Mouse (Mus musculus): Measurements from ENCODE around the gene Fancc.

The Fancc gene

DNA sequence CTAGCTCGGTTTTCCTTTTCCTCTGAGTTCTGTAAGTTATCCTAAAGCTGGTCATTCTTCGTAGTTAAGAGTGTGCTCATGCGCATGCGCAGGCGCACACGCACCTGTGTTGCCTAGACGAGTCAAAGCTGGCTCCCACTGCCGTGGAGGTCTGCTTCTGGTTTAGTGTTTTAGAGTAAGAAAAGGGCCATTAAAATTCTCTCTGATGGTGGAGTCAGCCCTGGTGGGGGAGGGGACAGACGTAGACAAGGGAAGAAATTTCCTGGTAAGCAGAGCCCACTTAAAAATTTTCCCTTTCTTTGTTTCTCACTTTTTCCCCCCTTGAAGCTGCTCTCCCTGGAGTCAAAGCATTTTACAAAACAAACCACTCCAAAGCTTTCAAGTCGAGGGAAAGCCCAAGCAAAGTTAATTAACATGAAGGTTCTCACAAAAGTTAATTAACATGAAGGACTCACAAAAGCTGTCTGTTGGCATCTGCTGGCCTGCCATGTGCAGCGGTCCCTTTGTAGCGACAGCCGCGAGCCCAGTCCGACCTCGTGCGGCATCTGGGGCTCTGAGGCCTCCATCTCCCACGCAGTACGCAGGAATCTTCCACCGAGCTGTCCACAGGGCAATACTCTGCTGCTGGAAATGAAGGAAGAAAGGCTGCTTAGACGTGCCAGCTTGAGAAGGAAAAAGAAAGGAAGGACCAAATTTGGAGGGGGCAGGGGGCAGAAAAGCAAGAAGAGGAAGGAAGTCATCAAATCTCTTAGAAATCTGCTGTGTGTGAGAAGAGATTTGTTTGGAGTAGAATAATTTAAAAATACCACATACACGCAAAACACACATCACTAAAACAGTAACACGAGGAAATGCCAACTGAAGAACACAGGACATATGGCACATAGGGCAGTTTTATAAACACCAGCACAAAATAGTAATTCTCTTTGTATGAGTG is at the start of gene Fancc:
Gene Fancc, minus strand, starts transcription at position 633 of the 937 bp plus-strand sequence.
- DNase-seq (ENCODE audit: low spot score in 2 of 2), result no peak

DNA sequence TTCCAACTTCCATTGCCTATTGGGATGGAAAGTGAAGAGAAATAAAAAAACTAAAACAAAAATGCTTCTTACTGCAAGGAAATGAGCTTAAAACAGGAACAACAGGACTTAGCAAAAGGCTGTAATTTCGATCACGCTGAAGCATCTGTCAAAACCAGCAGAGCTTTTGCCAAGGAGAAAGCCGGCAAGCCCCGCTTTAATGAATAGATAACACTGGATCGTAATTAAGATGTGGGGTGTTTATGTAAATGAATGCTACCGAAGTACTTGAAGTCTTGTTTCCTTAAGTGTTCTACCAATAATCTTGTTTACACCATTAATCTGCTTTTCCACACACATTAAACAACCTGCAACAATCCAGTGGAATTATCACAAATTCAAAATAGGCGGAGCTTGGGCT is 48.2 kb upstream of the Fancc start:
- no peak for DNase-seq (ENCODE audit: low spot score in 2 of 2)

DNA sequence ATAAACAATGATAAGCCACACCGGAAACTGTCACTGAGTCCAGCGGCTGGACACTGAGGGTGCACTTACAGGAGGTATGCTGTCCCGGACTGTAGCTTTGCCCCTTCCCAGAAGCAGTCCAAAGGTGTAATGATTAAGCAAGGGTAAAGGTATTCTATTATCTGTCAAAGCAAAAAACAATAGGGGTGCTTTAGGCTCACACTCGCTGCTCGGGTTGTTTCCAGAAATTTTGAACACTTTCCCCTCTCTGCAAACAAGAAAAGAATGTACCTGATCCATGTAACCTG is 47.8 kb upstream of the Fancc start:
- DNase-seq (ENCODE audit: low spot score in 2 of 2), result no peak

GRCm38 (mm10) chr13:63544119-63544966 is 47.3 kb upstream of the Fancc start:
- DNase-seq (ENCODE audit: low spot score in 2 of 2), result no peak

DNA sequence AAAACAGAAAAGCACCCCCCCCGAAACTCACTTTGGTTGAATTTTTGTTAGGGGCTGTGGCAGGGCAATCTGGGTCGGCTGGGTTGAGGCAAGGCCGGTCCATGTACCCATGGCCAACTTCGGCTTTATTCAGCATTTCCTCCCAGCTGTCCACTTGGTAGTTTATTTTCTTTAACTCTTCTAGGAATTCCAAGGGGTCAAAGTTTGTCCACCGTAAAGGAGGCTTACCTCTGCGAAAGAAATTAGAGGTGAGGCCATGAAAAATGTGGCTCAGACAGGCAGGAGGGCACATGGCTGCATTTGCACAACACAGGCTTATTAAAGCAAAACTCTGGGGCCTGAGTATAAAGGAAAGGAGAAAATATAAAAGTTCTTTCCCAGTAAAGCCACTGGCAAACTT is 46.4 kb upstream of the Fancc start:
- DNase-seq (ENCODE audit: low spot score in 2 of 2), result no peak

DNA sequence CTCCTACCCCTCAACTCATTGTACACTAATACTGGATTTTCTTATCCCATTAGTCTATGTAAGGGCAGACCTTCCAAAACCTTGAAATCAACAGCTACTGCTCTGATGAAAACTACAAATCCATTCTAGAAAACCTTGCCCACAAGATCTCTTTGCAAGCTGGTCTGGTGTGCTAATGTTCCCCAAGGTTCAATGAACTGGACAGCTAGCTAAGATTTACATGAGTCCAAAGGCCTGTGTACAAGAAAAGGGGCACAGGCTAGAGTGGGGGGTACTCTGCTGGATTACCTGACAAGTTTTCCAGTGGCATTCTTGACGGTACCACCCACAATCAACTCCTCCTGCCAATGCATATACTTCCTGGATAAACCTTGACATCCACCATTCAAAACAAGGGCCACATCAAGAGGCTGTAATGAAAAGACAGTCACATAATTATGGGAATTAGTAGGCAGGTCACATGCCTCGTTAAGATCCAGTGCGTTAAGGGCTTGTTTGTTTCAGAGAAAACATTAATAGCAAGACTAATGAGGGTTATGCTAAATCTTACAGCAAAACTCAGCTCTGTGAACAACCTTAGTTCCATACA is 45.8 kb upstream of the Fancc start:
- DNase-seq (ENCODE audit: low spot score in 2 of 2), result no peak

DNA sequence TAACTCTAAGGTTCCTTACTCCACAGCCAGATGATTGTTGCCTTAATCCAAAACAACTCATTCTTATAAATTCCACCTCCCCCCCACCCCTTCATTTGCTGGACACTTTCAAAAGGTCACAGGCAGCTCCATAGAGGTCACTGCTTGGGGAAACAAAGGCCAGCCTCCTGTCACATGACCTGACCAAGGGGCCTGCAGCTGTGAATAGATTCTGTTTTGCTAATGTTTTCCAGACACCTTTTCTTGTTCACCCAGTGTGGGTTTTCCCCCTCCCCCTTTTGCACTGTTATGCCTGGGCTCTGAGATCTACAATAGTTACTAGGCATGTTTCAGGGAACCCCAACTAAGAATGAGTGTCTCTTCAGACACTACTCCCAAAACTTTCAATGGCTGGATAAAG is 44.4 kb upstream of the Fancc start:
- no peak for DNase-seq (ENCODE audit: low spot score in 2 of 2)

- DNase-seq (ENCODE audit: low spot score in 2 of 2), result no peak
Measured at GRCm38 (mm10) chr13:63540584-63540983, 43.5 kb upstream of the Fancc start.

GRCm38 (mm10) chr13:63534981-63535380 is 37.9 kb upstream of the Fancc start:
- DNase-seq (ENCODE audit: low spot score in 2 of 2), result no peak

DNA sequence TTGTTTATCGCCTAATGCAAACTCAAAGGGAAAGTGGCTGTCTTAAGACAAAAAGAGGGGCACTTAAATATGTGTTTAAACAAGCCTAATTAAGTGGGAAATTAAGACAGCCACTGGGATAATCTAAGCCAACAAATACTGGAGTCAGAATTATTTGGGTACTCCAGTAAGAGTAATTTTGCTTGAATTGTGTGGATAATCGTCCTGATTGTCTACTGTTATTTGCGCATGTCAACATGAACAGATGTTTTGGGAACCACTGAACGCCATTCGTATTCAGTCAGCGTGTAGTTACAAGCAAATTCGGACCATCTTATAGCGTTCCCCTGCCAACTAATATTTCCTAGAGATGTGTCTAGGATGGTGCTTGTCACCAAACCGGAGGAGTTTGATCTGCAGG is 33.8 kb upstream of the Fancc start:
- DNase-seq (ENCODE audit: low spot score in 2 of 2), result no peak

DNA sequence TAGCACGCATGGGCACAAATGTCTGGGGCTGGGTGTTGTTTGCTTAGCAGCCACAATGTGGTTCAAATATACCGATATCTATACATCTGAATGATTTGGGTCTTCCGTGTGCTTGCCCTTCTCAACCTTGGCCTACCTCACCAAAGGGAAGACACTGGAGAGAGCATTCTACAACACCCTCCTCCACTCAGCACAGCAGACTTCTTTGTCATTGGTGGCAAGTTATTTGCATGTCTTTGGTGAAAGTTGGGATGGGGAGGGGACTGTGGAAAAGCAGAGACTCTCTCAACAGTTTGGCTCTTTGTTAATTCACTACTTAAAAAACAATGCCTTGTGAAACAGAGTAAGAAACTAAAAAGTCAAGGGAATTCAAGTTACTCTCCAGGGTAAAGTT is 33.3 kb upstream of the Fancc start:
- no peak for DNase-seq (ENCODE audit: low spot score in 2 of 2)

- DNase-seq (ENCODE audit: low spot score in 2 of 2), result no peak
Measured at GRCm38 (mm10) chr13:63529602-63530370, 32.7 kb upstream of the Fancc start.

DNA sequence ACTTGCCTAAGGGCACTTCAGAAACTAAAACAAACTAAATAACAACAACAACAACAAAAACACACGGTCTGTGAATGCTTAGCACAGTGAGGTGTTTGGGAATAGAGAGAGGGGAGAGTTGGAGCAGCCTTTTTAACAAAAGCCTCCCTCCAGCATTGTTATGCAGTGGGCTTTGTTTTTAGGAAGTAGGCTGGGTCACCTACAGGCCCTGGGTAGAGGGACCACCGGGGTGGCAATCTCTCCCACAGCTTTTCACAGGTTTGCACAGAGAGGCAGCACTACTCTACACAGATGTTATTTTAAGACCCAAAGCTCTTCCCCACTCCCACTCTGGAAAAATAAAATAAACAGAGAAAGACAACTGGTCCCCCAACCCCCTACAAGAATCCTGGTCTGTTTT is 31.8 kb upstream of the Fancc start:
- no peak for DNase-seq (ENCODE audit: low spot score in 2 of 2)

- no peak for DNase-seq (ENCODE audit: low spot score in 2 of 2)
Measured at GRCm38 (mm10) chr13:63528164-63528675, 31.1 kb upstream of the Fancc start.

GRCm38 (mm10) chr13:63525571-63526197 is 28.6 kb upstream of the Fancc start:
- DNase-seq (ENCODE audit: low spot score in 2 of 2), result no peak

GRCm38 (mm10) chr13:63524608-63525570 is 27.8 kb upstream of the Fancc start:
- no peak for DNase-seq (ENCODE audit: low spot score in 2 of 2)

DNA sequence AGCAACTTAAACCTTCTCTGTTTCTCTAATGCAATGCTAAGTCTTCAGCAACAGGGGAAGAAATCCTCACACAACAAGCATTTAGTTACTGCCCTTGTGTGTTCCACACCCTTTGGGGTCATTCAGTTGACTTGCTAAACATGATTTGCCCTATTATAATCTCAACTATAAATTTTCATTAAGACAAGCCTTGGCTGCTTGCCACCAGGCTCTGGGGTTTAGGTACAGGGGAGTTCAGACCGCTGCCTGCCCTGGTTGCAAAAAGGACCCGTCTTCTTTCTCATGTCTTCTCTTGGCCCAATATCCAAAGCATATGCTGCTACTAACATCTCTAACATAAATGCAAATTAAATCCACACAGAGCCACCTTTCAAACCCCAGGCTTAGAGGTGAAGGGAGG is 27.0 kb upstream of the Fancc start:
- DNase-seq (ENCODE audit: low spot score in 2 of 2), result no peak

DNA sequence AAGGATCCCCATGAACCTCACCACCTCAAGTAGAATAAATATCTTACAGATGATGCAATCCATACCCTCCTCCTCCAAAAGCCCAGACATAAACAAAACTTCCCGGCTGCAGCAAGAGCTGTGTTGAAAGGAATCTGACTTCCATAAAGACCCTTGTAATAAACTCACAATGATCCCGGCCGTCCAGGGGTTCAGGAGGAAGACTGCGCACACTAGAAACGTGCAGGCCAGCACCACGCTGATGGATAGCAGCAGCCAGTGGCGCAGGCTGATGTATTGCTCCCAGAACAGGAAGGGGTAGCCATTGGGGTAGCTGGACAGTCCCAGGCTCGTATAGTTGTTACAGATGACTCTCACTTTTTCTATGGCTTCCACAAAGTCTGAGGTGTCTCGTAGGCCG is 25.8 kb upstream of the Fancc start:
- no peak for DNase-seq (ENCODE audit: low spot score in 2 of 2)

DNA sequence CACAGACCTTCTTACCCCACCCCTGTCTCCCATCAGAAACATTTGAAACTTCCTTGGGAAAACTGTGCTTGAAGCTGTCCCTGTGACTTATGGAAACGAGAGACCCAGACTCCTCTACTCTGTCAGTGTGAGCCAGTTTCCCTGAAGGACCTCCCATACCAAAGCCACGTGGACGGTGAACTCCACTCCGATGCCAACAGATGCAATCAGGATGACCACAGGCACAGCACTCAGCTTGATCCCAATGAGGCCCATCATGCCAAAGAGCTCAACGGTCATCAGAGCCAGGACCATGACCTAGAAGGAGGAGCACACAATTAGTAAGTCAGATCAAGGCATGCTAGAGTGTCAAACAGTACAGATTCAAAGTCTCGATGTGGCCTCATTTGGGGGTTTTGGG is 23.0 kb upstream of the Fancc start:
- no peak for DNase-seq (ENCODE audit: low spot score in 2 of 2)

DNA sequence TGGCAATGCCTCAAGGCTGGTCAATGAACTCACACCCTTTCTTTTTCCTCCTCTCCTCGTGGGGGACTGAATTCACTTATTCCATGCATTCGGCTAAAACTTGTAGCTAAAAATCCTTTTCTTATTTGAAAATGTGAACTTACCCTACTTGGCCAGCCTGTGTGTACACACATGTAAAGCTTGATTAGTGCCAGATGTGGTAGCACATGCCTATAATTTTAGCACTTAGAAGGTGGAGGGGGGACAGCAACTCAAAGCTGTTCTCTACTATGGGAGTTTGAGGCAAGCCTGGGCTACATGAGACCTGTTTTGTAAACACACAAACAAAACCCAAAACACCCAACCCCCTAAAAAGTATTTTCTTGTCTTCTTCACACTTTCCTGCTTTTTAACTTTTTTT is 19.5 kb upstream of the Fancc start:
- DNase-seq (ENCODE audit: low spot score in 2 of 2), result no peak

All from frontal cortex, postnatal 14 days (tissue).